Comparison of ENCODE assay signal across 1 mouse cellular context in the genomic region with DNA sequence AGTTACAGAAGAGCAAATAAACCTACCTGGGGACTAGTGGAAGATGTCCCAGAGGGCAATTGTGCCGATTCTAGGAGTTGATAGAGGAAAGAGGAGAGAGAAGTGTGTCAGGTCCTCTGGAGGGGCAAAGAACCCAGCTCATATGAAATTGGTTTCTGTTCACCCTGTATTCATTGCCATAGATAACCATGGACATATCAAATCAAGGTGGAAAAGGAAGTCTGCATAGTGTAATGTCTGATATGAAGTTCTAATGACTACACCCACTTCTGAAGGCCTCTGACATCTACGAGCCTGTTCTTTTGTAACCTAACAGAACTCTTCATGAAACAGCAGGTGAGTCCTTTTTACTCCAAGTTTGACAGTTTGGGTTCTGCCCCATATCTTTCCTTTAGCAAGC.
TF ChIP-seq lines count a peak whose summit lies in the region.

No protein-coding gene starts in this region.

TF ChIP-seq in MEL, 35 proteins besides CTCF, POLR2A, EP300 and RAD21 (continued from another document):
- TF ChIP-seq GATA1 (IDR thresholded peaks at IDR 0.05; ENCODE audit: low read depth, low read length) (peak; percentile 82), TCF12 (IDR thresholded peaks at IDR 0.05; ENCODE audit: low read depth, low read length) (peak; percentile 80), POLR2AphosphoS2 (IDR thresholded peaks at IDR 0.05; ENCODE audit: low read length) (peak; percentile 27; the same call in 1 of the 2 replicates)
